Mouse (Mus musculus) kidney, postnatal 0 days (tissue): Measurements from ENCODE around the gene Sh3bgrl2. TPM values are rescaled to one million over a fixed set of nuclear protein-coding genes. Genes with fewer than 3 reads are reported as not detected.
A peak's percentile ranks its signal among the peaks of the same experiment; 100 is the strongest.

ENCODE experiments used
- ATAC-seq: fragments of 200-750 bp; cut with Nextera tagmentation; replicated peaks from 2 replicates; pipeline ENCODE4 v1.8.0; 2017; ENCODE audit warnings: low read depth, moderate number of reproducible peaks, moderate TSS enrichment, moderate library complexity; ENCODE audit not compliant: low FRiP score
- DNase-seq: peaks from one replicate; pipeline ENCODE4 v3.0.0-alpha.2; 2016; ENCODE audit warnings: low spot score
- H3K27ac ChIP-seq: fragments of 300-500 bp; sonication (generic); 2 replicates; pipeline ENCODE4 v1.5.1; 2014; ENCODE audit warnings: mild to moderate bottlenecking
- H3K27me3 ChIP-seq: fragments of 300-500 bp; sonication (generic); 2 replicates; pipeline ENCODE4 v1.6.1; 2014; ENCODE audit warnings: low read length, mixed read lengths; ENCODE audit not compliant: insufficient read depth
- H3K36me3 ChIP-seq: fragments of 300-500 bp; sonication (generic); 2 replicates; pipeline ENCODE4 v1.6.1; 2014; ENCODE audit warnings: low read length, mixed read lengths; ENCODE audit not compliant: insufficient read depth
- H3K4me1 ChIP-seq: fragments of 300-500 bp; sonication (generic); replicated peaks from 2 replicates; pipeline ENCODE4 v1.6.1; 2014; ENCODE audit warnings: antibody characterized with exemption, low read length, mixed read lengths; ENCODE audit not compliant: insufficient read depth
- H3K4me2 ChIP-seq: fragments of 300-500 bp; sonication (generic); 2 replicates; pipeline ENCODE4 v1.6.1; 2014; ENCODE audit warnings: mild to moderate bottlenecking, low read length, moderate library complexity, mixed read lengths
- H3K4me3 ChIP-seq: fragments of 300-500 bp; sonication (generic); replicated peaks from 2 replicates; pipeline ENCODE4 v1.5.1; 2014; ENCODE audit warnings: low read depth, low read length
- H3K9ac ChIP-seq: fragments of 300-500 bp; sonication (generic); 2 replicates; pipeline ENCODE4 v1.6.1; 2014; ENCODE audit warnings: low read depth, low read length
- H3K9me3 ChIP-seq: fragments of 300-500 bp; sonication (generic); replicated peaks from 2 replicates; pipeline ENCODE4 v1.6.1; 2016; ENCODE audit warnings: low read length, inconsistent platforms, mixed read lengths
- CTCF ChIP-seq: IDR thresholded peaks from 2 replicates; pipeline ENCODE4 v1.5.1; 2016; ENCODE audit warnings: antibody characterized with exemption, low read depth, mild to moderate bottlenecking, moderate library complexity
- WGBS: fragments of 180-500 bp; shearing (Covaris S2); extraction: QIAGEN DNeasy Blood & Tissue Kit; methylation state at CpG from one replicate; pipeline ENCODE4 v1.1.7; 2014; 5-methylcytosine and 5-hydroxymethylcytosine counted together
- polyA plus RNA-seq: library from polyadenylated mRNA; unstranded; fragments of >200 nt; fragmentation: Nextera tagmentation; extraction: Ambion mirVana; gene quantifications from 2 replicates; pipeline ENCODE4 v1.2.1, GENCODE M21; 2015

Sh3bgrl2 gene
- polyA plus RNA-seq, 1 experiment from 2014 or later: 26.6 TPM

GRCm38 (mm10) chr9:83568125-83568524, 20.0 kb downstream of the Sh3bgrl2 start:
- ATAC-seq (no peak), DNase-seq (no peak)
- no peak overlapping the region for H3K4me3 ChIP-seq
- TF ChIP-seq CTCF: no peak
- WGBS: 97% methylated on average over 5 of the region's 5 CpGs
- no peaks in the 10 kb centered on the region for H3K36me3 ChIP-seq
- no peaks in the 10 kb centered on the region for H3K27me3 ChIP-seq
- H3K4me2 ChIP-seq: no peak overlapping the region
- no peak overlapping the region for H3K9ac ChIP-seq
- no peaks in the 10 kb centered on the region for H3K9me3 ChIP-seq
- H3K27ac ChIP-seq: no peak overlapping the region
- peaks cover 9% of the 10 kb centered on the region for H3K4me1 ChIP-seq

- H3K4me1 ChIP-seq: peaks cover 11% of the 10 kb centered on the region
- 0 out of 2 replicates have a peak, but pooled peaks have one; percentile 50 for ATAC-seq
- H3K4me3 ChIP-seq: no peak overlapping the region
- H3K36me3 ChIP-seq: no peaks in the 10 kb centered on the region
- no peak for TF ChIP-seq CTCF
- 44% methylated on average over 3 of the region's 3 CpGs for WGBS
- H3K4me2 ChIP-seq: no peak overlapping the region
- no peak overlapping the region for H3K9ac ChIP-seq
- no peak overlapping the region for H3K27ac ChIP-seq
- no peaks in the 10 kb centered on the region for H3K9me3 ChIP-seq
- no peak for DNase-seq
- no peaks in the 10 kb centered on the region for H3K27me3 ChIP-seq
These were observed 20.8 kb downstream of the Sh3bgrl2 start for GRCm38 (mm10) chr9:83568937-83569336.

- H3K4me3 ChIP-seq: no peak overlapping the region
- no peaks in the 10 kb centered on the region for H3K9me3 ChIP-seq
- TF ChIP-seq CTCF: no peak
- ATAC-seq (no peak), DNase-seq (no peak)
- no peaks in the 10 kb centered on the region for H3K27me3 ChIP-seq
- H3K4me2 ChIP-seq: no peak overlapping the region
- no peaks in the 10 kb centered on the region for H3K36me3 ChIP-seq
- 78% methylated on average over 7 of the region's 7 CpGs for WGBS
- no peak overlapping the region for H3K27ac ChIP-seq
- peaks cover 11% of the 10 kb centered on the region for H3K4me1 ChIP-seq
- no peak overlapping the region for H3K9ac ChIP-seq
These were observed 21.8 kb downstream of the Sh3bgrl2 start for GRCm38 (mm10) chr9:83569898-83570297.

GRCm38 (mm10) chr9:83571315-83571714, 23.2 kb downstream of the Sh3bgrl2 start:
- DNase-seq (no peak), ATAC-seq (no peak)
- TF ChIP-seq CTCF: no peak
- no peak overlapping the region for H3K4me3 ChIP-seq
- H3K27me3 ChIP-seq: no peaks in the 10 kb centered on the region
- no peak overlapping the region for H3K27ac ChIP-seq
- H3K9ac ChIP-seq: no peak overlapping the region
- H3K9me3 ChIP-seq: no peaks in the 10 kb centered on the region
- peaks cover 5% of the 10 kb centered on the region for H3K4me1 ChIP-seq
- 64% methylated on average over 3 of the region's 3 CpGs for WGBS
- no peaks in the 10 kb centered on the region for H3K36me3 ChIP-seq
- H3K4me2 ChIP-seq: no peak overlapping the region

- DNase-seq (no peak), ATAC-seq (no peak)
- Histone ChIP-seq H3K4me2 (no peak overlapping the region), H3K4me3 (no peak overlapping the region), H3K4me1 (peaks cover 5% of the 10 kb centered on the region), H3K27ac (no peak overlapping the region), H3K9ac (no peak overlapping the region), H3K36me3 (no peaks in the 10 kb centered on the region), H3K27me3 (no peaks in the 10 kb centered on the region), H3K9me3 (no peaks in the 10 kb centered on the region)
- TF ChIP-seq CTCF: no peak
- WGBS: 88% methylated on average over 2 of the region's 2 CpGs
These were observed 24.2 kb downstream of the Sh3bgrl2 start for GRCm38 (mm10) chr9:83572326-83572725.

GRCm38 (mm10) chr9:83572870-83573269, 24.7 kb downstream of the Sh3bgrl2 start:
- TF ChIP-seq CTCF: no peak
- Histone ChIP-seq H3K27ac (peak overlapping the region; percentile 10; the same call in 1 of the 2 replicates), H3K4me3 (no peak overlapping the region), H3K4me1 (peaks cover 5% of the 10 kb centered on the region), H3K36me3 (no peaks in the 10 kb centered on the region), H3K9ac (no peak overlapping the region), H3K4me2 (no peak overlapping the region), H3K9me3 (no peaks in the 10 kb centered on the region), H3K27me3 (no peaks in the 10 kb centered on the region)
- DNase-seq: no peak
- 48% methylated on average over 2 of the region's 2 CpGs for WGBS
- ATAC-seq: no peak

GRCm38 (mm10) chr9:83573588-83573987, 25.5 kb downstream of the Sh3bgrl2 start:
- ATAC-seq (no peak), DNase-seq (no peak)
- Histone ChIP-seq H3K9ac (no peak overlapping the region), H3K4me1 (peaks cover 5% of the 10 kb centered on the region), H3K27me3 (no peaks in the 10 kb centered on the region), H3K4me2 (no peak overlapping the region), H3K27ac (no peak overlapping the region), H3K4me3 (no peak overlapping the region), H3K9me3 (no peaks in the 10 kb centered on the region), H3K36me3 (no peaks in the 10 kb centered on the region)
- WGBS: 60% methylated on average over 2 of the region's 2 CpGs
- TF ChIP-seq CTCF: no peak
